Mouse (Mus musculus) spleen, adult 2 months (tissue): ENCODE measurements around the gene Usp33. TPM values are rescaled to one million over a fixed set of nuclear protein-coding genes. Genes with fewer than 3 reads are reported as not detected.

ENCODE experiments used
- DNase-seq, 2 experiments: peaks; one replicate each; pipeline versions ENCODE4 v3.0.0 to v3.0.0-alpha.2; 2012 to 2021; ENCODE audit warnings: low spot score in 2 of 2, low read depth in 1 of 2
- H3K27ac ChIP-seq: fragments of 200-500 bp; 2 replicates; pipeline ENCODE4 v1.5.1; 2012; ENCODE audit warnings: low read length, inconsistent platforms; ENCODE audit not compliant: insufficient read depth
- H3K27me3 ChIP-seq: fragments of 200-500 bp; 2 replicates; pipeline ENCODE4 v1.6.1; 2012; ENCODE audit warnings: mild to moderate bottlenecking, moderate library complexity, low read length, inconsistent platforms; ENCODE audit not compliant: control insufficient read depth, insufficient read depth
- H3K36me3 ChIP-seq: fragments of 200-500 bp; 2 replicates; pipeline ENCODE4 v1.6.1; 2012; ENCODE audit warnings: mild to moderate bottlenecking, low read length, inconsistent platforms; ENCODE audit not compliant: control insufficient read depth, insufficient read depth
- H3K4me1 ChIP-seq: fragments of 200-500 bp; 2 replicates; pipeline ENCODE4 v1.6.1; 2011; ENCODE audit warnings: inconsistent platforms; ENCODE audit not compliant: control insufficient read depth, insufficient read depth, insufficient read length
- H3K4me3 ChIP-seq: fragments of 200-500 bp; 2 replicates; pipeline ENCODE4 v1.5.1; 2011; ENCODE audit warnings: mild to moderate bottlenecking, inconsistent platforms; ENCODE audit not compliant: insufficient read depth, insufficient read length; ENCODE audit errors: extremely low read depth
- CTCF ChIP-seq: fragments of 200-500 bp; IDR thresholded peaks from 2 replicates; pipeline ENCODE4 v1.5.1; 2011; ENCODE audit warnings: mild to moderate bottlenecking, inconsistent platforms; ENCODE audit not compliant: insufficient read depth, insufficient read length, insufficient replicate concordance; ENCODE audit errors: extremely low read depth
- POLR2A ChIP-seq: fragments of 200-500 bp; IDR thresholded peaks from 2 replicates; pipeline ENCODE4 v1.6.1; 2011; ENCODE audit warnings: low read depth, low read length, inconsistent platforms
- WGBS: fragments of 180-500 bp; shearing (Covaris S2); methylation state at CpG from one replicate; pipeline ENCODE4 v1.1.7; 2018; 5-methylcytosine and 5-hydroxymethylcytosine counted together
- polyA plus RNA-seq: library from polyadenylated mRNA; depleted of rRNA; stranded (reverse); fragments of >200 nt; gene quantifications from 2 replicates; pipeline ENCODE4 v1.2.3, GENCODE M21; 2012; rRNA removed

The Usp33 gene
- polyA plus RNA-seq, 1 experiment = 7.3 TPM

DNA sequence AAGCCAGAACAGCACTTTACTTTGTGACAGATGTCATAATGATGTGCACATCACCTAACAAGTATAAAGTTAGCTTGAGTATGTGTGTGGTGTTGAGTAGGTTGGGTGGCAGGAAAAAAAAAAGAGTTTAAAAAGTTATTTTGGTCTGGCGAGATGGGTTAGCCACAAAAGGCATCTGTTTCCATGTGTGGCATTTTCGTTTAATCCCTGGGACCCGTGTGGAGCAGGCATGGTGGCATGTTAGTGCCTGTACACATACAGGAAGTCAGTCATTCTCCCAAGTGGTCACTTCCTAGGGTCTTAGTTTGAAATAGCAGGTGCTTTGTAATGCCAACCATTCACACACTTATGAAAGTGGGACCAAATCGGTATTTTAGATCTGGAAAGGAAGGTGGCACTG is 66.1 kb downstream of the Usp33 start:
- WGBS = 59% methylated on average over 4 of the region's 4 CpGs
- Histone ChIP-seq H3K4me1 (peaks cover 2% of the 10 kb centered on the region; the same call in 1 of the 2 replicates), H3K4me3 (no peak overlapping the region), H3K27me3 (no peaks in the 10 kb centered on the region), H3K36me3 (no peaks in the 10 kb centered on the region), H3K27ac (no peak overlapping the region)
- TF ChIP-seq POLR2A = no peak
- no peak for TF ChIP-seq CTCF
- no peak for DNase-seq

DNA sequence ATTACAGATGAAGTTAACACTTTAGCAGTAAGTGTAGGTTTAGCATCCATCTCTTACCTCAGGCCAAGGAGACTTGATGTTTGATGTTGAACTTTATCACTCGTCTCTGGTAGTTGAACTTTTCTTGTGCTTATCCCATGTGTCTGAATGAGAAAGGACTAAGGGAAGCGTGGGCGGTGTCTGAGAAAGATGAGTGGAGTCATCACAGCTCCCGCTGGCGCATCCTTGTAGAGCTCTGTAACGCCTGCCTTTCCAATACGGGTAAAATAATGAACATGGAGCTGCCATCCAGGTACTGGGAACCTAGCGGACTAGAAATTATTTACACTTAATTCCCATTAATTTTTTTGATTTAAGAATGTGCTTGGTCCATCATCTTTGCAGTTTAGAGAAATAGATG is 82.6 kb downstream of the Usp33 start:
- WGBS = 94% methylated on average over 8 of the region's 8 CpGs

DNA sequence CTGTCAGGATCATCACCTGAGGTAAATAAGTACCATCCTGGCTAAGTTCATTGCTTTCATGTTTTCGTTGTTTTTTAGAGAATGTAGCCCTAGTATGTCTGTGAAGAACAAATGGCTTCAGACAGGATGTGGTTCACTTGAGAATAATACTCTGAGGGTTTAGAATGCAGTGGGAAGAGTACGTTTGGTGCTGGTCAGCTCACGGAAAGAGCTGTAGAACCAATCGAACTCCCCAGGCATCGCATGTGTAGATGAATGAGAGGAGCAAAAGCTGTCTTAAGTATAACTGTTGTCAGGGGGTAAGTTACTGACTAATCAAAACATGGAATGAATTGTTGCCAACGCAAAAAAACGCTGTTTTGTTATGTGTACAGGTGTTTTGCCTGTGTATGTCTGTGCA is 86.4 kb downstream of the Usp33 start:
- 82% methylated on average over 7 of the region's 7 CpGs for WGBS
- Histone ChIP-seq H3K27me3 (no peaks in the 10 kb centered on the region), H3K4me1 (peaks cover 4% of the 10 kb centered on the region), H3K4me3 (no peak overlapping the region), H3K27ac (no peak overlapping the region), H3K36me3 (peaks cover 12% of the 10 kb centered on the region)
- TF ChIP-seq CTCF (no peak), POLR2A (no peak)
- DNase-seq = no peak

More for the DNA sequence above, 82.6 kb downstream of the Usp33 start:
- no peak overlapping the region for H3K27ac ChIP-seq
- no peak for DNase-seq
- H3K4me1 ChIP-seq = no peaks in the 10 kb centered on the region; the same call in 1 of the 2 replicates
- H3K36me3 ChIP-seq = peaks cover 19% of the 10 kb centered on the region
- H3K27me3 ChIP-seq = no peaks in the 10 kb centered on the region
- H3K4me3 ChIP-seq = no peak overlapping the region
- no peak for TF ChIP-seq CTCF
- TF ChIP-seq POLR2A = no peak

DNA sequence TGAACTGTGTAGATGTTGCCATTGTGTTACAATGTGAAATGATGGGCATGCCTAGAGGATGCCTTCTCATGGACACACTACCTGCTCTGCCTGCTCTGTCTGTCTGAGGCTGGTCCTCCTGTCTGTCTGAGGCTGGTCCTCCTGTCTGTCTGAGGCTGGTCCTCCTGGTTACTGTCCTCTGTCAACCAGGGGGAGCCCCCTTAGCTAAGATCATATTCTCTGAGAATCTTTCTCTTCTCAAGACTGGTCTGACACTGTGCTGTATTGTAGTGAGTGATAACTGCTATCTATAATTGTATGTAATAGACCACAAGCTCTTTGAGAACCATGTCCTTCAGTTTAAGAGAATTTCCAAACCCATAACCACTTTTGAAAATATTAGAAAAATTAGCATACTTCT is 89.3 kb downstream of the Usp33 start:
- Histone ChIP-seq H3K27ac (no peak overlapping the region), H3K4me1 (peaks cover 4% of the 10 kb centered on the region), H3K27me3 (no peaks in the 10 kb centered on the region), H3K4me3 (no peak overlapping the region), H3K36me3 (peaks cover 3% of the 10 kb centered on the region)
- TF ChIP-seq POLR2A (no peak), CTCF (no peak)
- DNase-seq = no peak

DNA sequence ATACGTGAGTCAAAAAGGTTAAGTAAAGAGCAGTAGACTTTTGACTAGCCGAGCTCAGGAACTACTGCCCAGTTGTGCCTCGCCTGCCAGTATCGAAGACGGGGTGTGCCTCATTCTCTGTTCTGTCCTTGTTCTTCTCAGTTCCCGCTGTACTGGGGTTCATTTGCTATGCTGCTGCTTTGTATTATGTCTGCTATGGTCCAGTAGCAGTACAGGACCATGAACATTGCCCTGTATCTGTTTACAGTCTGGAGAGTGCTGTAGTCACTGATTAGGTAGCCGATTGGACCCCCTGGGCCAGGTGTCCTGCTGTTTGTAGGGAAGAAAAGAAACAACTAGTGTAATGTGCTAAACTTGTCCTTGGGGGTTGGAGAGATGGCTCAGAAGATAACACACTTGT is 91.8 kb downstream of the Usp33 start:
- WGBS = 97% methylated on average over 7 of the region's 7 CpGs

DNA sequence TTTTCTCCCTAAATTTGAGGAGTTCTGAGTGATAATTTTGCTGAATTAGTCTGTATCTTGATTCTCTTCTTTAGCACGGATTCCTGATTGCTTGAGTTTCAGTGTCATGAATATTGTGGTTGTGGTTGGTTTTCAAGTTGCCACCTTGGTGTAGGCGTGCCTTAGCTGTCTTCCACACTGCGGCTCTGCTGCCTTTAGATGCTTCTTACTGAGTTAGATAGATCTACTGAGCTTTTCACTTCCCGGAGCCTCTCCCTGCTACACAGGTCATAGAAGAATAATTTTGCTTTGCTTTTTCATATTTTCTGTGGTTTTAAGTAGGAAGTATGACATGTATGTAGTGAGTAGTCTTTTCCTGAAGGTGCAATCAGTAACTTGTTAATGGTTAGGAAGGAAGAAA is 96.5 kb downstream of the Usp33 start:
- Histone ChIP-seq H3K4me1 (0 out of 2 replicates have a peak, but pooled peaks cover 2% of the 10 kb centered on the region), H3K27me3 (no peaks in the 10 kb centered on the region), H3K4me3 (no peak overlapping the region), H3K36me3 (no peaks in the 10 kb centered on the region), H3K27ac (no peak overlapping the region)
- no peak for TF ChIP-seq CTCF
- no peak for DNase-seq
- WGBS = 63% methylated on average over 4 of the region's 4 CpGs

More for the DNA sequence above, 91.8 kb downstream of the Usp33 start:
- TF ChIP-seq POLR2A = no peak
- TF ChIP-seq CTCF = no peak
- no peak overlapping the region for H3K4me3 ChIP-seq
- no peak for DNase-seq
- H3K4me1 ChIP-seq = peaks cover 6% of the 10 kb centered on the region; the same call in 1 of the 2 replicates
- no peak overlapping the region for H3K27ac ChIP-seq
- H3K27me3 ChIP-seq = no peaks in the 10 kb centered on the region
- peaks cover 1% of the 10 kb centered on the region for H3K36me3 ChIP-seq

Other genes starting within 250 kb of the Usp33 start
- 0.06 and 0.12 TPM in 2 replicates for gene Gipc2, start 180.2 kb upstream of the Usp33 start, polyA plus RNA-seq
- 2.2 and 2.4 TPM in 2 replicates for gene Dnajb4, start 136.2 kb upstream of the Usp33 start, polyA plus RNA-seq
- gene Fubp1, start 136.1 kb upstream of the Usp33 start, polyA plus RNA-seq = 59.1 and 68.7 TPM in 2 replicates
- 0.18 TPM in 1 of 2 replicates, not detected in the other for gene Nexn, start 80.1 kb upstream of the Usp33 start, polyA plus RNA-seq
- gene Miga1, start 6.1 kb upstream of the Usp33 start, polyA plus RNA-seq = 4.6 and 8.8 TPM in 2 replicates
- gene Zzz3, start 49.0 kb downstream of the Usp33 start, polyA plus RNA-seq = 12.8 and 14.4 TPM in 2 replicates